Mouse (Mus musculus) frontal cortex, postnatal 10 days (tissue): ENCODE results near the gene Abcg2.

Source experiments
- DNase-seq, 2 experiments: peaks; one replicate each; pipeline ENCODE4 v3.0.0; 2022; ENCODE audit warnings: low spot score in 2 of 2, mixed read lengths in 1 of 2

Abcg2 gene

DNA sequence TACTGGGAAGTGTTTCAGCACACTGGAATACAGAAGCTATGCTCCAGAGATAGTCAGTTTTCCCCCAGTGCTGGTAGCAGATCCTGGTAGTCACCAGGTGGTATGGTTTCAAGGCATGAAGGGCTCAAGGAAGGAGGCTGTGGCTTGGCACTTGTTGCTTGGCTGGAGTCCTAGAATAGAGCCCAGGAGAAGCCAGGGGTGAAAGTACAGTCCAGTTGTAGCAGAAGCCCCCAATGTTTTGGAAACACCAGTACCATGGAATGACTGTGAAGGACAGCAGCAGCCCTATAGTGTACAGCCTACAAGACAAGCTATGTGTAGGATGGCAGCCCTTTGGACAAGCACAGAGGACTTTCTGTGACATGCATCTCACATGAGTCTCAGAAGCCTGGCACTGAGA, 54.2 kb downstream of the Abcg2 start:
- DNase-seq: no peak

DNA sequence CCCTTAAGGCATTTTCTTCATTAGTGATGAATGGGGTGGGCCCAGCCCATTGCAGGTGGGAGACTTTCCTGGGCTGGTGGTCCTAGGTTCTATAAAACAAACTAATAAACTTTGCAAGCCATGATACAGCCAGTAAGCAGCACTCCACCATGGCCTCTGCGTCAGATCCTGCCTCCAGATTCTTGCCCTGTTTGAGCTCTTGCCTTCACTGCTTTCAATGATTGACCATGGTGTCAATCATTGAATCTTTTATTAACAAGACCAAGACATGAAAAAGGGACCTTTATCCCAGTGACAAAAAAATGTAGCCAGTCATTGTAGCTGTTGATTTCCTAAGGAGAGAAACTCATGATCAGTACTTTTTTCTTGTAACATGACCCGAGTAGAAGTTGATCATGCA, 55.1 kb downstream of the Abcg2 start:
- DNase-seq: no peak

DNA sequence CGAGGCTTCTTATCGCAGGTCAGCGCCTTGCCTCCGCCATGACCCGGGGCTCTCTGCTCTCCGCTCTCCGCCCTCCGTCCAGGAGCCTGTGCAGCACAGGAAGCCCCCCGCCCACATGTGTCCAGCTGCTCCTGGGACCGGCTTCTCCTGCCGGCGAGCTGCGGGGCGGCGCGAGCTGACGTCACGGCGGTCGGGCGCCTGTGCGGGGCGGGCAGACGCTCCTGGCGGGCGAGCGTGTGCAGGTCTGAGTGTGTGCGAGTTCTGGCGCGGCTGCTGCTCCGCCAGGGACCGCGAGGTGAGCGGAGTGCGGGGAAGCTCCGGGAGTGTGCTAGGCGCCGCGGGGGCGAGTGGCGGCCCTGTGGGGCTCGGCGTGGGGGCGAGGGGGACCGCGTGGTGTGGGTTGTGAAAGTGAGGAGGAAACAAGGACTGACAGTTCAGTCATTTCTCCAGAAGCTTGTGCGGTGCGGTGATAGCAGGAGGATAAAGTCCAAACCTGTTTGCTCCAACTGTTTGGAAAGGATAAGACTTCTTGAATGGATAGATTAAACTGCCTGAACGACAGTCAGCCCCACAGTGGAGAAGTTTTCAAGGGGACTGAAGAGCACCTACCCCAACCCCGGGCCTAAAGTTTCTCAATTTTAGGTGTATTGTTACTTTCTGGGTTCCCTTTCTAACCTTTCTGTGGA, 56.2 kb downstream of the Abcg2 start:
- peak; percentile 41 to 69 for DNase-seq

DNA sequence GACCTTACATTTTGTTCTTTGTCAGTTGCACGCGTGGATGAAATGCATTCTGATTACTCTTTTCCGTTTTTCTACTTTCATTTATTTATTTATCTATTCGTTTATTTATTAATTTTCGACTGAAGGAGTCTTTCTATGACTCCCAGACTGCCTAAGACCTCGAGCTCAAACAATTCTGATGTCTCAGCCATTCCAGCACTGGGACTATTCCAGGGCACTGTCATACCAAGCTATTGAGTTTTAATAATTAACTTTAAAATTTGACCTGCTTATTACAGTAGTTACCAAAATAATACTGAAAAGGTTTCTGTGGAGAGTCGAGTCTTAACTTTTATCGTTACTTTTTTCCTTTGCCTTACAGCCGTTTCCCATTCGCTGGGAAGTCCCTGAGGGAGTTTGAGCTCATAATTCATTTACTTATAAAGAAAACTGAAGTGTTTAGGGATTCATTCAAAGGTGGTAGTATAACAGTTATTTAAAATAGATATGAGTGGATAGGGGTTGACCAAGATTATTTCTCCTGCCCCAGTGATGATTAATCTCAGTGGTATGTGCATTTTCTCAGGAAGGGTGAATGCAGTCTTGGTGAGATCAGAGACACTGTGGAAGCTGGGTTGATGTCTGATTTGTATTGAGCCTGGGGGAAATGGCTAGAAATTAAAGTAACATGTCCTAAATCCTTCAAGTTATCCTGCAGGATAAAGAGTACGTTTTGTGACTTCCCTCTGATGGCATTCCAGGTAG, 56.9 kb downstream of the Abcg2 start:
- no peak for DNase-seq

DNA sequence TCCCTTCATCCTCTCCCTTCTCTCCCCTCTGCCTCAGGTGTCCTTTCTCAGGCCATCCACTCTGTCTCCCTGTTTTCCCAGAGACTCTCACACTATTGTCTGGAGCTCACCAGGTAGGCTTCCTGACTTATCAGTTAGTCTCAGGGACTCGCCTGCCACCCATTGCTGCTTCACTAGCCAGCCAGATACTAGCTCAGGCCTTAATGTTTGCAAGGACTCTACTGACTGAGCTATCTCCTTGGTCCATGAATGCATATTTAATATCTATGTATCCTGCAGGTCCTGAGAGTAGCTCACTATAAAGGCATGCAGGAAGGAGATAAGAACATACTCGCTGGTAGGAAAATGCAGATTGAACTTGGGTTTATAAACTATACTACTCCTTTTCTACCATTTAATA, 57.9 kb downstream of the Abcg2 start:
- no peak for DNase-seq

DNA sequence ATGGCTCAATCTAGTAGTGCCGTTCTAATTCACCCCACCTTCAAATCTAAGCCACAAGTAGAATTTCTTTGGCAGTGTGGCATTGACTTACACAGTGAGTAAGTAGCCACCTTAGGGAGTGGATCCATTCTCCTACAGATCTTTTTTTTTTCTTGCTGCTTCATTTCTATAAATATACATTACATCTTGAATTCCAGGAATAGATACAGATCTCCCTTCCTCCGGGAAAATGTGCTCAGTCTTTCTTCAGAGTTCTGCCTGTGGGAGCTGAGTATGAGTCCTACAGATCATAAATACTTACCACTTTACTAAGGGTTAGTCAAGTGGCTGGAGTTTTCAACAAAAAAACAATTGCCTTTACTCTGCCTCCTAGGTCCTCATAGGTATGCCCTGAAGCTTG, 60.3 kb downstream of the Abcg2 start:
- no peak for DNase-seq

DNA sequence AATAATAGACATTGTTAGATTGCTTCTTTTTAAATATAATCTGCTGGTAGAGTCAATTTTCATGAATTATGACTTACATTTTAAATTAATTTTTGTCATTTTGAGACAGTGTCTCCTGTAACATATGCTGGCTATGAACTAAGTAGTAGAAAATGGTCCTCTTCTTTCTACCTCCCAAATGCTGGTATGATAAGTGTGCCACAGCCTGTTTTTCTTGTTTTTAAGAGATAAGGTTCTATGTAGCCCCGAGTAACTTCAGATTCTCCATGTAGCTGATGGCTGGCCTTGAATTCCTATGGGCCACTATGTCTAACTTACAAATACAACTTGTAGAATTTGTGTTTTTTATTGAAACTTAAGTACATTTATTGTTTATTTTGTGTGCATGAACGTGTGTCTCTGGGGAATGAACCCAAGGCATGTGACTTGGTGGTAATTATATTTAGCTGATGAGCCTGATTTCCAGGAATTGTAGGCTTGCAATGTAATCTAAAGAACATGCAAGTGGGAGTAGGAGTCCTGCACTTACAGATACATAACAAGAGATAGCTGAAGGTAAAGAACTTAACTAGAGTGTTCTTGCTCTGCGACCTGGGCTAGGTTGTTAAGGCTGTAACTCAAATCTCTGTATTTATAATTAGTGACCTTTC, 63.9 kb downstream of the Abcg2 start:
- DNase-seq: no peak

DNA sequence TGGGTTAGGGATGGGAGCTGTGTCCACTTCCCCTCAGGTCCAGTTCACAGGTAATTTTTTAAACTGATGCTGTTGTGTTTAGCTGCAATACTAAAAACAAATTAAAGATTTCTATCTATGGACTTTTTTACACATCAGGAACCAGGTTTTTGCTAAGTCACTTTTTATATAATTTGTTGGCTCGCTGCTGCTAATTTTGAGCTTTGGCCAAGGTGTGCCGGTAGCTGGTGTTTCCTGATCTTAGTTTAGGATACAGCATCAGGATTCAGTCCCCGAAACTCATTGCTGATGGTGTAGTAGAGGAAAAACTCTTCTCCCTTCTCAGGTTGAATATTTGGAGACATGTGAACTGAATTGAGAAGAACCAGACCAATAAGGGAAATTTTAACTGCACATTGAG, 65.8 kb downstream of the Abcg2 start:
- DNase-seq: no peak

DNA sequence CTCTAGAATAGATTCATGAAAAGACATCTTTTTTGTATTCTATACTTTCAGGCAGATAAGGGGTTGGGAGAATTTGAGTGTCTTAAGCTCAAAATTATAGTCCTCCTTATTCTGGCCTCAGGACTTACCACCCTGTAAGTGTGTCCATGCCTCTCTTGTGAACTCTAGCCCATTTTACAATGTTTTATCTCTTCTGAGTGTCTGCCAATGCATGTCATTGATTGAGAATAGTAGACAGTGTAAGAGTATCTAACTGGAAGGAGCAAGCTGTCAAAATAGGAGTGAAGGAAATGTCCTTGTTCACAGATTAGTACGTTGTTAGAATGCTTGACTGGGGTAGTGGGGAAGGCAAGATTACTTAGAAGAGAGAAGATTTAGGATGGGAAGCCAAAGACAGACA, 66.7 kb downstream of the Abcg2 start:
- DNase-seq: no peak

DNA sequence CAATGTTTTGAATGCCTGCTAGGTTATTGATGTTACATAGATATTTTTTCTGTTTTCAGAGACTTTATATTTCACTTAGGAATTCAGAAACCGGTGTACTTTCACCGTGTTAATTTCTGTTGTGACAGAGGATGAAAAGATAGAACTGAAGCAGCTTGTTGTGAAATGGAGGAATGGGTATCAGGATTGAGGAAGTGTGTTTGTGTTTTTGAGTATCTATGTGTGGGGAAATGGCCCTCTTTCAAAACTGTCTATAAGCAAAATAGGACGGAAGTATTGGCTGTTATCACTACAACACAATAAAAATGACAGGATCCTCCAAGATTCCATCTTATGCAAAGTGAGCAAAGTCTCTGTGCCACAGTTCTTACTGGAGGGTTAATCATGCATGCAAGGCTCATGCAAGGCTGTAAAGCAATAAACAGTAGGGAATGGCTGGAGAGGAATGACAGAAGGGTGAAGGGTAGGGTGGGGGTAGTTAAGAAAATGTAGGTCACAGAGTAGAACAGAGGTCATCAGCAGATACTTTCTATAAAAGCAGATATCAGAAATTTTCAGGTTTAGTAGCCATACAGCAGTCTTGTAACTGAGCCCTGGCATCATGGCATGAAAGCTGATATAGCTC, 76.7 kb downstream of the Abcg2 start:
- DNase-seq: no peak

DNA sequence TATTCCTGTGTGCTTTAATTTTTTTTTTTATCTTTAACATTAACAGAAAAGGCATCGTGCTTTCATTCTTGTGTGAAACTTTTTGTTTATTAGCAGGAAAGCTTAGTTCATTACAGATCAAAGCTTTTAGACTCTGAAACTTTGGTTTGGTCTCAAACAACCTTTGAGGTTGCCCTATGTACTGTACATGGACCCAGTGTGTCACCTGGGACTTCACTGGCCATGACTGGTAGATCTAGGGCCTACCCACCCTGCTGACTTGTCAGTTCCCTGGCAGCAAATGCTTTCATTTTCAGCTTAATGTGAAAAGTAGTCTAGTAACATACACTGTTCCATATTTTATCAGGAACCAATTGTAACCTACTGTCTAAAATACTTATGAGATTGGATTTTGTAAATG, 93.5 kb downstream of the Abcg2 start:
- DNase-seq: no peak

DNA sequence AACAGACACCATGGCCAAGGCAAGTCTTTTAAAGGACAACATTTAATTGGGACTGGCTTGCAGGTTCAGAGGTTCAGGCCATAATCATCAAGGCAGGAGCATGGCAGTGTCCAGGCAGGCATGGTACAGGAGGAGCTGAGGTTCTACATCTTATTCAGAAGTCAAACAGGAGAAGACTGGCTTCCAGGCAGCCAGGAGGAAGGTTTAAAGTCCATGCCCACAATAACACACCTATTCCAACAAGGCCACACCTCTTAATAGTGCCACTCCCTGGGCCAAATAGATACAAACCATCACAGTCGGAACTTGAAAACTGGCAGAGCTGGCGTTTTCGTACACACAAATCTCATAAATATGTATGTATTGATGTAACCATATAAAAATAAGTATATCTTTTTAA, 94.2 kb downstream of the Abcg2 start:
- DNase-seq: no peak

DNA sequence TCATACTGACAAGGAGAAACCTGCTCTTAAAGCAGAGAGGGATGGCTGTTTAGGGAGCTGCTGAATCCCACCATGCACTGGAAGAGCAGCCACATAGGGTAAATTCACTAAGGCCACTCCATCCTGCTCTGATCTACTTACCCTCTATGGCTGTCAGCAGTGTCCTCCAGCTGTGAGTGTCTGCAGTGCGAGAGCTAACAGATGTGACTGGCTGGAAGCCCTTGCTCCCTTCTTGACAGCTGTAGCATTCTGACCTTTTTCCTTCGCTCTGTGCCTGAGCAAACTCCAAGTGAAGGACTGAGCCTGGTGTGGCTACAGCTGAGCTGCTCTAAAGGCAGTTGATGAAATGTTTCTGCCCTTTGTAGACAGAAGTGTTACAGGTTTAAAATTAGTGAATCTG, 107.3 kb downstream of the Abcg2 start:
- DNase-seq: no peak

DNA sequence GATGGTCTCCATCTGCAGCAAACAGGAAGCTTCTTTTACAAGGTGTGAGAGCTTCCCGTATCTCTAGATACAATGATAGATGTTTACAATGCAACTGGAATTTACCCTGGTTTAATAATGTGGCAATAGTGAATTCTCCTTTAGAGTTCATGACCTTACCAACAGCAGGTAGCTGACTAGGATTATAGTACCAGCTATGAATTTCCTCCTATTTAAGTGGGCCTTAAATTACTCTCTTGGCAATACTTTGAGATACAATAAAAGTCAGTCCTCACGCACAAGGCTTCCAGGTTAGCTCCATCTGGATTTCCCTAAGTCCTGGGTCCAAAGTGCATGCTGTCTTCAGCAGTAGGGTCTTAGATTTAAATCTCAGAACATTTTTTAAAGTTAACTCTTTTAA, 109.9 kb downstream of the Abcg2 start:
- DNase-seq: no peak

DNA sequence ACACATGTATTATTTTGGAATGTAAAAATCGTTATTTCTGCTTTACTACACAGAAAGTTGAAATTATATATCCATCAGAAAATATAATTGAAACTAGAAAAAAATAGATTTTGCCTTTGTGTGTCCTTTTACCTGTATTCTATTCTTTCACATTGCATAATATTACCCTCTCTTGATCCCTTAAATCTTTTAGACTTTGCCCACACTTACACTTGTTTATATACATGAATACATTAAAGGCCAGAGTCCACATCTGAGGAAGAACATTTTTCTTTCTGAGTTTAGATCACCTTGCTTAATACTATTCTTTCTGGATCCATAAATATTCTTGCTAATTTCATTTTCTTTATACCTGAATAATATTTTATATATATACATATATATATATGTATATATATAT, 110.4 kb downstream of the Abcg2 start:
- DNase-seq: no peak

DNA sequence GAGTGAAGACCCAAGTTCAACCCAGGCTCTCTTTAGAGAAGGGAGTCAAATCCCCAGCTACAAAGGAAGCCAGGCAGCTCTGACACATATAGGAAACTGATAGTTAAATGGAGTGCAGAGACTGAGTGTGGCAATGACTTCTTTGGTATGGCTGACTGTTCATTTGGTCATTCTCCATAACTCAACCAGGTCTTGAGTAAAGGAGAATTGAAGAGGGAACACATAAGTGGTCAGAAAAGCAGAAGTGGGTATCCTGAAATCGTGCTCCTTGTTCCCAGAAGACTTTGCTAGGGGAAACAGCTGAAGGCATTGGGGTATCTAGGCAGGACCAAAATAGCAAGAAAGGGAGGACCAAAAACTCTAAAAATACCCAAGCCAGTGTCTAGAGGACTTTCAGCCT, 126.0 kb downstream of the Abcg2 start:
- DNase-seq: no peak

DNA sequence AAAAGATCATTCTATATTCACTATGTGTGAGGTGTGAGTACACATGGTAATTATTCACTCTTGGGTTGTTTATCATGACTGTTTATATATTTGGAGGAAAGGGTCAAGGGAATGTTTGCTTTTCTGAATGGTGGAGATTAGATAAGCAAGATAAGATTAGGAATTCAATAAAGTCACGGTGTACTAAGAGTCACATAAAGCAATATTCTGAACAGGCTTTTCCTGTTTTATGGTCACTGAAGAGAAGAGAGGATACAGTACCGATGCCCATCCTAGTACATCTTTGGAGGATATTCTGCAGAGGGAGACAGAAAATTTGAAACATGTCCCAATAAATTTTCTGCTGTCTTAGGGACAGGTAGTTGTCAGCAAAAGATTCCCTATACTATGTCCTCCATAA, 127.6 kb downstream of the Abcg2 start:
- no peak for DNase-seq

DNA sequence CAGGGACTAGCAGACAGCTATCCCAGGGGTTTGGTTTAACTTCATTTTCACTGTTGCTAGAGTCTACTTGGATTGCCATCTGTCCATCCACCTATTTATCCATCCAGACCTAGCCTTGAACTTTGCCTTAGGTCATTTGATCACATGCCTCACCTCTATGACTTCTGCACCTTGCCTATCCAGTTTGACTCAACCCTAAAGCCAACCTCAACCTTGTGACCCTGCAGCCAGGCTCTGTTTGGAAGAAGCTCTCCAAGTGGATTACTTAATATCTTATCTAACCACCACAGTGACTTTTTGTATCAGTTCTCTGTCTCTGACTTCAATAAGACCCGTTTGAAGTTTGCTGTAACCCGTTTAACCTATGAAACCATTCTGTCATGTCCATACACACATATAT, 149.5 kb downstream of the Abcg2 start:
- no peak for DNase-seq

DNA sequence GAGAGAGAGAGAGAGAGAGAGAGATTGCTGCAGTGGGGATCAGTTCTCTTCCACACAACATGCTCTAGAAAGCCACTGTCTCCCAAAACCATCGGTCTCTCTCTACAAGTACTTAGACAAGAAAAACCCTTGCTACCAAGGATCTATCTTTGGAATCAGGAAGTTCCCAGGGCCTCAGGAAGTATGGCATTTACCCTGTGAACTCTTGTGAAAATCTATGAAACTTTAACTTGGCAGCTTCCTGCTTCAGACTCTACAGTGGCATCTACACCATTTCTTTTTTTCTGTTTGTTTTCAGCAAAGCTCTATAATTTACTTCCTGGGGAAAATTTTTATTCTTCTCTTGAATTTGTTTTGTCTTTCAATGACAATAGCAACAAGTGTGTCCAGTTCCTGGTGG, 150.8 kb downstream of the Abcg2 start:
- DNase-seq: no peak
